19 mouse cellular contexts compared by ENCODE assay signal in the genomic region with DNA sequence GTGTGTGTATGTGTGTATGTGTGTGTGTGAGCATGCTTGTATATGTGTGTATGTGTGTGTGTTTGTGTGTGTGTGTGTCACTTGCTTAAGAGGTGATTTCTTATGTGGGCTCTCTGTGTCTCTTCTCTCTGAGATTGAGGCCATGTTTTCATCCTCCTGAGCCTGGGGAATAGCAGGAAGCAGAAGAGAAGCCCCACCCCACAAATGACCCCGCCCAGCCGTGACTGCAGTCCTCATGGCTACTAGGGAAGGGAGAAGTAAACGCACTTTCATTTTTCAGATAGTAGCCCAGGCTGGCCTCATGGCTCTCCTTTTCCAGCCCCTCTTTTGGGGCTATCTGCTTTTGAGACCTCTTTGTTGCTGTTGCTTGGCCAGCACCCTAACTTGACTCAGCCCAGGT.
"Had no signal": no experiment of that assay in that cellular context is flagged by ENCODE, and none has a peak within 500 bp of the region (broad histone marks: within the 10 kb centered on the region; RNA-seq: fewer than 3 reads in every experiment).

No protein-coding gene starts in this region.

- H3K27me3 ChIP-seq: liver, embryonic 15.5 days; neural tube, embryonic 12.5 days; neural tube, embryonic 15.5 days had no signal

- H3K4me3 ChIP-seq: layer of hippocampus, adult 2 months; limb, embryonic 10.5 days; limb, embryonic 13.5 days; liver, embryonic 15.5 days; neural tube, embryonic 12.5 days; neural tube, embryonic 15.5 days had no signal

- H3K36me3 ChIP-seq: limb, embryonic 10.5 days; limb, embryonic 13.5 days; liver, embryonic 15.5 days; neural tube, embryonic 12.5 days had no signal

- H3K4me1 ChIP-seq: limb, embryonic 10.5 days; limb, embryonic 13.5 days; neural tube, embryonic 12.5 days; neural tube, embryonic 15.5 days had no signal

- ATAC-seq: intestine, postnatal 0 days had no signal

- H3K27ac ChIP-seq: kidney, postnatal 0 days; layer of hippocampus, adult 2 months; limb, embryonic 10.5 days; limb, embryonic 13.5 days; liver, embryonic 15.5 days; macrophage; neural tube, embryonic 12.5 days; neural tube, embryonic 15.5 days had no signal

- DNase-seq: kidney, adult 2 months; kidney, postnatal 25 days; layer of hippocampus, adult 9-11 months; lung, adult 2 months; midbrain, embryonic 14.5 days; right cerebral cortex, adult 18-20 months; right cerebral cortex, postnatal 14 days; right cerebral cortex, postnatal 4 days; thymus, postnatal 36 days had no signal

- H3K4me2 ChIP-seq: limb, embryonic 13.5 days; liver, embryonic 15.5 days; midbrain, embryonic 11.5 days; neural tube, embryonic 12.5 days; neural tube, embryonic 15.5 days had no signal

- H3K9ac ChIP-seq: limb, embryonic 13.5 days; liver, embryonic 15.5 days; neural tube, embryonic 12.5 days; neural tube, embryonic 15.5 days had no signal

- H3K9me3 ChIP-seq: limb, embryonic 10.5 days; limb, embryonic 13.5 days; liver, embryonic 15.5 days; neural tube, embryonic 12.5 days; neural tube, embryonic 15.5 days had no signal
